ENCODE assay signal across 23 mouse cellular contexts in the genomic region with DNA sequence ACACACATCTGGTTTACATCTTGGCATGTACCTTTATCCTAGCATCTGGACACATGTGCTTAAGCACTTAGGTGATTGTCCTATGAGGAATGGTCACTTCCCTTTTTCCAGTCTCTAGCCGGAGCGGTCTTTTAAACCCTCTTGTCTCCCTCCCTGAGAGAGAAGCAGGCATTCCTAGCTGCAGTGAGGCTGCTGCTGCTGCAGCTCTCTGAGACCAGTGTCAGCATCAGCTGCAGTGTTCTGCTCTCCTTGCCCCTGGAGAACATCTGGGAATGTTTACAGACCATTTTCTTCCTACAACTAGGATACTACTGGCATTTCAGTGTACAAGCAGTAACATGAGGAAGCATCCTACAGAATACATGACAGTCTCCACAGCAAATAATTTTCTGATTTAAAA.
DNase-seq lines count a peak whose midpoint lies in the region; ATAC-seq and TF ChIP-seq lines count a peak whose summit lies in the region.
"Had no signal": no experiment of that assay in that cellular context is flagged by ENCODE, and none has a peak within 500 bp of the region (broad histone marks: within the 10 kb centered on the region; RNA-seq: fewer than 3 reads in every experiment).

No protein-coding gene starts in this region.

- ATAC-seq in hindbrain, embryonic 16.5 days: no peak
- ATAC-seq in hindbrain, postnatal 0 days: no peak
- no peak for ATAC-seq in embryonic facial prominence, embryonic 13.5 days (ENCODE audit: insufficient number of reproducible peaks, insufficient read depth, low FRiP score, low TSS enrichment, low read depth)
- ATAC-seq in limb, embryonic 14.5 days (ENCODE audit: low FRiP score, low read depth): peak; percentile 30
- no peak for ATAC-seq in cerebellum, adult (ENCODE audit: insufficient number of reproducible peaks, low FRiP score, low TSS enrichment)
- ATAC-seq: forebrain, embryonic 13.5 days; intestine, embryonic 16.5 days had no signal

- no peak overlapping the region for H3K9ac ChIP-seq in hindbrain, embryonic 16.5 days (ENCODE audit: low read depth, low read length)
- H3K9ac ChIP-seq in hindbrain, postnatal 0 days (replicated peaks; ENCODE audit: low read length): no peak overlapping the region
- H3K9ac ChIP-seq in embryonic facial prominence, embryonic 13.5 days: no peak overlapping the region
- H3K9ac ChIP-seq in limb, embryonic 14.5 days (ENCODE audit: low read depth, low read length, severe bottlenecking): no peak overlapping the region
- H3K9ac ChIP-seq: embryonic facial prominence, embryonic 12.5 days; forebrain, embryonic 13.5 days; heart, embryonic 12.5 days had no signal

- no peaks in the 10 kb centered on the region for H3K27me3 ChIP-seq in hindbrain, embryonic 16.5 days (replicated peaks; ENCODE audit: control insufficient read depth, insufficient read depth, low read length)
- no peaks in the 10 kb centered on the region for H3K27me3 ChIP-seq in hindbrain, postnatal 0 days (ENCODE audit: insufficient read depth, low read length)
- H3K27me3 ChIP-seq in embryonic facial prominence, embryonic 13.5 days: no peaks in the 10 kb centered on the region
- H3K27me3 ChIP-seq in limb, embryonic 14.5 days (ENCODE audit: control insufficient read depth, insufficient read depth, low read length): no peaks in the 10 kb centered on the region
- H3K27me3 ChIP-seq: embryonic facial prominence, embryonic 12.5 days; forebrain, embryonic 13.5 days; heart, embryonic 12.5 days had no signal

- DNase-seq in hindbrain, postnatal 0 days (ENCODE audit: low spot score): no peak
- peak; percentile 26 for DNase-seq in embryo, embryonic 10.5 days (ENCODE audit: low spot score)
- peak; percentile 6 for DNase-seq in limb, embryonic 14.5 days (ENCODE audit: low spot score)
- no peak for DNase-seq in adrenal gland, adult 18-20 months (ENCODE audit: low spot score in 2 of 2)
- no peak for DNase-seq in kidney, adult 9 months
- DNase-seq: adrenal gland, adult 2 months; cerebellum, adult 2 months; cerebellum, postnatal 25 days; heart, postnatal 10 days; kidney, postnatal 25 days; liver; lung, postnatal 4 days; right cerebral cortex, adult 18-20 months; thymus, adult 18-20 months; thymus, postnatal 36 days had no signal

- WGBS in hindbrain, embryonic 16.5 days: 82% methylated on average over 2 of the region's 2 CpGs
- WGBS in hindbrain, postnatal 0 days: 70% methylated on average over 2 of the region's 2 CpGs
- 27% methylated on average over 2 of the region's 2 CpGs for WGBS in embryonic facial prominence, embryonic 13.5 days
- 48% methylated on average over 2 of the region's 2 CpGs for WGBS in limb, embryonic 14.5 days

- no peak for TF ChIP-seq POLR2A in limb, embryonic 14.5 days (IDR thresholded peaks at IDR 0.05; ENCODE audit: borderline replicate concordance, extremely low read depth, insufficient read depth, insufficient read length)

- H3K36me3 ChIP-seq in hindbrain, embryonic 16.5 days (ENCODE audit: control insufficient read depth, insufficient read depth, low read length): no peaks in the 10 kb centered on the region
- no peaks in the 10 kb centered on the region for H3K36me3 ChIP-seq in hindbrain, postnatal 0 days (ENCODE audit: insufficient read depth, low read length)
- H3K36me3 ChIP-seq in embryonic facial prominence, embryonic 13.5 days: no peaks in the 10 kb centered on the region
- H3K36me3 ChIP-seq in limb, embryonic 14.5 days (ENCODE audit: control insufficient read depth, insufficient read depth, low read length): no peaks in the 10 kb centered on the region
- H3K36me3 ChIP-seq: embryonic facial prominence, embryonic 12.5 days; heart, embryonic 12.5 days; hindbrain, embryonic 10.5 days had no signal

- H3K27ac ChIP-seq in hindbrain, embryonic 16.5 days (ENCODE audit: low read depth, low read length): peak overlapping the region; percentile 51; the same call in 1 of the 2 replicates
- no peak overlapping the region for H3K27ac ChIP-seq in hindbrain, postnatal 0 days
- H3K27ac ChIP-seq in embryonic facial prominence, embryonic 13.5 days: 0 out of 2 replicates have a peak overlapping the region, but pooled peaks have one; percentile 23
- 0 out of 2 replicates have a peak overlapping the region, but pooled peaks have one; percentile 1 for H3K27ac ChIP-seq in limb, embryonic 14.5 days (replicated peaks; ENCODE audit: low read depth, low read length)
- H3K27ac ChIP-seq: embryonic facial prominence, embryonic 12.5 days; forebrain, embryonic 13.5 days; hindbrain, embryonic 10.5 days had no signal

- H3K4me2 ChIP-seq in hindbrain, embryonic 16.5 days (ENCODE audit: low read length): no peak overlapping the region
- H3K4me2 ChIP-seq in hindbrain, postnatal 0 days (ENCODE audit: low read depth, low read length): no peak overlapping the region
- no peak overlapping the region for H3K4me2 ChIP-seq in embryonic facial prominence, embryonic 13.5 days
- H3K4me2 ChIP-seq in limb, embryonic 14.5 days (replicated peaks; ENCODE audit: low read depth, low read length, severe bottlenecking): no peak overlapping the region
- H3K4me2 ChIP-seq: embryonic facial prominence, embryonic 12.5 days; forebrain, embryonic 13.5 days; heart, embryonic 12.5 days had no signal

- no peak for TF ChIP-seq CTCF in hindbrain, postnatal 0 days (IDR thresholded peaks at IDR 0.05; ENCODE audit: low read depth)

- H3K4me3 ChIP-seq in hindbrain, embryonic 16.5 days (ENCODE audit: low read length): no peak overlapping the region
- no peak overlapping the region for H3K4me3 ChIP-seq in hindbrain, postnatal 0 days (ENCODE audit: low read length)
- no peak overlapping the region for H3K4me3 ChIP-seq in embryonic facial prominence, embryonic 13.5 days
- H3K4me3 ChIP-seq in limb, embryonic 14.5 days (replicated peaks; ENCODE audit: low read length): no peak overlapping the region
- H3K4me3 ChIP-seq: embryonic facial prominence, embryonic 12.5 days; forebrain, embryonic 13.5 days; heart, embryonic 12.5 days; hindbrain, embryonic 10.5 days had no signal

- no peaks in the 10 kb centered on the region for H3K9me3 ChIP-seq in hindbrain, embryonic 16.5 days (ENCODE audit: control insufficient read depth, low read length)
- no peaks in the 10 kb centered on the region for H3K9me3 ChIP-seq in hindbrain, postnatal 0 days (ENCODE audit: low read length)
- H3K9me3 ChIP-seq in embryonic facial prominence, embryonic 13.5 days: no peaks in the 10 kb centered on the region
- H3K9me3 ChIP-seq in limb, embryonic 14.5 days (ENCODE audit: control insufficient read depth, low read length): no peaks in the 10 kb centered on the region
- H3K9me3 ChIP-seq: embryonic facial prominence, embryonic 12.5 days; forebrain, embryonic 13.5 days; heart, embryonic 12.5 days; hindbrain, embryonic 10.5 days had no signal

- peaks cover 2% of the 10 kb centered on the region for H3K4me1 ChIP-seq in hindbrain, embryonic 16.5 days (ENCODE audit: control insufficient read depth, insufficient read depth, low read depth, low read length)
- no peaks in the 10 kb centered on the region for H3K4me1 ChIP-seq in hindbrain, postnatal 0 days (ENCODE audit: insufficient read depth, low read length)
- H3K4me1 ChIP-seq in embryonic facial prominence, embryonic 13.5 days: peaks cover 14% of the 10 kb centered on the region
- no peaks in the 10 kb centered on the region for H3K4me1 ChIP-seq in limb, embryonic 14.5 days (ENCODE audit: control insufficient read depth, insufficient read depth, low read length)
- H3K4me1 ChIP-seq: heart, embryonic 12.5 days; hindbrain, embryonic 10.5 days had no signal

Comparison
In these comparisons a context has a peak if more than half of its experiments do, and no peak if none do; other contexts are left out.
1. DNase-seq: peak in embryo, embryonic 10.5 days (single experiment) and limb, embryonic 14.5 days (single experiment); none in hindbrain, postnatal 0 days (single experiment), adrenal gland, adult 18-20 months (0 of 2) and kidney, adult 9 months (single experiment).